Mouse (Mus musculus) liver, adult 2 months (tissue): ENCODE results near the gene Rhox11.
"Not testable (repeated sequence)": the region's sequence is repeated elsewhere in the genome, so short reads cannot be mapped to it uniquely, and the experiment has no call there.

ENCODE experiments used
- CTCF ChIP-seq: fragments of 200-500 bp; IDR thresholded peaks from 2 replicates; pipeline ENCODE4 v1.5.1; 2011; ENCODE audit warnings: low read depth, low read length, control low read depth
- POLR2A ChIP-seq: fragments of 200-500 bp; IDR thresholded peaks from 2 replicates; pipeline ENCODE4 v1.6.1; 2011; ENCODE audit warnings: low read length, control low read depth; ENCODE audit not compliant: insufficient read depth; ENCODE audit errors: extremely low read depth

DNA sequence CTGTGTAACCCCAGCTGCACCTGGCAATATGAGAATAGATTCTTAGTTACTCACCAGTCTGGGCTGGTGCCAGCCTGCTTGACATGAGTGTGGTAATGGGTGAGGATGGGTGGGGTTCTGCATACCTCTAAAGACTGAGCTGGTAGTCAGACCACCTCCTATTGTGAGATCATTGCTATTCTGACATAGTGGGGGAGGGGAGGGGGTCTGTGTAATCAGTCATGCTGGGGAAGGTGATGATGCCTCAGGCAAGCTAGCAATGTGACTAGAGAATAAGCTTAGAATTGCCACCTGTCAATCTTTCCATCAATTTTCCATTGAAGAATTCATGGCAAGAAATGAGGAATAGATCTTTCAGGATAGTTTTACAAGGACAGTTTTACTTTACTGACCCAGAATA lies 41.9 kb downstream of the Rhox11 start, which contains the start of gene Btg1-ps2:
- TF ChIP-seq CTCF, POLR2A: not testable (repeated sequence)
